Mouse (Mus musculus) lung, postnatal 0 days (tissue): ENCODE measurements at regions not wholly inside any gene's neighbourhood (a gene's known extent, or its start where the extent isn't known, plus 50 kb on each side); places are given as distances from the start of the nearest gene placed in this dataset.

Experiments
- ATAC-seq: fragments of 200-750 bp; cut with Nextera tagmentation; 2 replicates; pipeline ENCODE4 v1.8.0; 2017; ENCODE audit warnings: moderate library complexity
- DNase-seq: peaks from one replicate; pipeline ENCODE4 v3.0.0-alpha.2; 2016; ENCODE audit warnings: low spot score
- H3K27ac ChIP-seq: fragments of 300-500 bp; sonication (generic); 2 replicates; pipeline ENCODE4 v1.5.1; 2014; ENCODE audit warnings: antibody characterized with exemption, mild to moderate bottlenecking, low read length, mixed read lengths
- H3K27me3 ChIP-seq: fragments of 300-500 bp; sonication (generic); replicated peaks from 2 replicates; pipeline ENCODE4 v1.6.1; 2014; ENCODE audit warnings: low read length, mixed read lengths; ENCODE audit not compliant: insufficient read depth
- H3K36me3 ChIP-seq: fragments of 300-500 bp; sonication (generic); 2 replicates; pipeline ENCODE4 v1.6.1; 2014; ENCODE audit warnings: low read length, mixed read lengths; ENCODE audit not compliant: insufficient read depth
- H3K4me1 ChIP-seq: fragments of 300-500 bp; sonication (generic); 2 replicates; pipeline ENCODE4 v1.6.1; 2014; ENCODE audit warnings: antibody characterized with exemption, low read depth, low read length, mixed read lengths; ENCODE audit not compliant: insufficient read depth
- H3K4me2 ChIP-seq: fragments of 300-500 bp; sonication (generic); replicated peaks from 2 replicates; pipeline ENCODE4 v1.6.1; 2014; ENCODE audit warnings: low read depth, mild to moderate bottlenecking, low read length, moderate library complexity, mixed read lengths
- H3K4me3 ChIP-seq: fragments of 300-500 bp; sonication (generic); 2 replicates; pipeline ENCODE4 v1.5.1; 2014; ENCODE audit warnings: low read depth, low read length
- H3K9ac ChIP-seq: fragments of 300-500 bp; sonication (generic); replicated peaks from 2 replicates; pipeline ENCODE4 v1.6.1; 2014; ENCODE audit warnings: low read depth, mild to moderate bottlenecking
- H3K9me3 ChIP-seq: fragments of 300-500 bp; sonication (generic); 2 replicates; pipeline ENCODE4 v1.6.1; 2016; ENCODE audit warnings: low read length, mixed read lengths
- CTCF ChIP-seq: IDR thresholded peaks from 2 replicates; pipeline ENCODE4 v1.5.1; 2016; ENCODE audit warnings: antibody characterized with exemption, mild to moderate bottlenecking
- EP300 ChIP-seq: IDR thresholded peaks from 2 replicates; pipeline ENCODE4 v1.6.1; 2016; ENCODE audit warnings: antibody characterized with exemption, mild to moderate bottlenecking, control low read depth
- WGBS: fragments of 180-500 bp; shearing (Covaris S2); extraction: QIAGEN DNeasy Blood & Tissue Kit; methylation state at CpG from one replicate; pipeline ENCODE4 v1.1.7; 2014; 5-methylcytosine and 5-hydroxymethylcytosine counted together

GRCm38 (mm10) chr7:136531301-136531700 lies 363.1 kb upstream of the Mgmt start:
- Histone ChIP-seq H3K27me3 (no peaks in the 10 kb centered on the region), H3K4me2 (no peak overlapping the region), H3K9me3 (no peaks in the 10 kb centered on the region), H3K36me3 (no peaks in the 10 kb centered on the region), H3K4me3 (no peak overlapping the region), H3K4me1 (no peaks in the 10 kb centered on the region), H3K27ac (no peak overlapping the region), H3K9ac (no peak overlapping the region)
- ATAC-seq (no peak), DNase-seq (no peak)
- TF ChIP-seq CTCF (no peak), EP300 (no peak)
- whole genome bisulfite sequencing = 60% methylated on average over 7 of the region's 7 CpGs

DNA sequence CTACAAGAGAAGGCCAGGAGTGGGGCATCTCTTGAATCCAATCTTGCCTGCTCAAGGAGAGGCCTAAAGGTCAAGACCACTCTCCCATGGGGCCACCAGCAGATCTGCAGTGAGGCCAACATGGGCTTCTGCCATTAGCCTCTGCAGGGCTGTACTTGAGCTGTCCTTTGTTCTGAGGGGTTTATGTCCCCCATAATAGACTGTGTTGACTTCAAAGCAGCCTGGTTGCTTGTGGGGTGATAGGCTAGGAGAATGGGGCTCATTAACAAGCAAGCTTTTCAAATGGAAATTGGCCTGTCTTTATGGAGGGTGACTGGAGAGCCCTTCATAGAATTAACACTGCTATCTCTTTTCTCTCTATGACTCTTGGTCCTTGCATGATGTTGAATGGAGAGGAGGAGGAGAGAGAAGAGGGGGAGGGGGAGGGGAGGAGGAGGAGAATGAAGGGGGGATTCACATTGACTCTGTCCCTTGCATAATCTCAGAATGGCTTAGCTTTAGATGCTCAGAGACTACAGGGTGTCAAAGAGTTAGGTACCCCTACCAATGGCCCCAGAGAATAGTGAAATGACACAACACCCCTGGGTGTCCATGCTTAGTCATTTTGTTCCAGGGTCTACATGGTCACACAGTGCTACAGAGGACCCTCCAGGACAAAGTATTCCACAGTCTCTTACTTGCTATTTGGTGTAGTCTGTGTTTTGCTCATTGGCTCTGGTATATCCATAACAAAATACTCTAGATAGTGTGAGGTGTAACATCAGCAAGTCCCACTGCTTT lies 352.3 kb upstream of the Mgmt start:
- no peaks in the 10 kb centered on the region for H3K27me3 ChIP-seq
- no peak overlapping the region for H3K4me2 ChIP-seq
- no peak overlapping the region for H3K9ac ChIP-seq
- no peak overlapping the region for H3K4me3 ChIP-seq
- no peaks in the 10 kb centered on the region for H3K4me1 ChIP-seq
- TF ChIP-seq CTCF (no peak), EP300 (no peak)
- no peaks in the 10 kb centered on the region for H3K36me3 ChIP-seq
- H3K27ac ChIP-seq = no peak overlapping the region
- DNase-seq (no peak), ATAC-seq (no peak)
- no peaks in the 10 kb centered on the region for H3K9me3 ChIP-seq

DNA sequence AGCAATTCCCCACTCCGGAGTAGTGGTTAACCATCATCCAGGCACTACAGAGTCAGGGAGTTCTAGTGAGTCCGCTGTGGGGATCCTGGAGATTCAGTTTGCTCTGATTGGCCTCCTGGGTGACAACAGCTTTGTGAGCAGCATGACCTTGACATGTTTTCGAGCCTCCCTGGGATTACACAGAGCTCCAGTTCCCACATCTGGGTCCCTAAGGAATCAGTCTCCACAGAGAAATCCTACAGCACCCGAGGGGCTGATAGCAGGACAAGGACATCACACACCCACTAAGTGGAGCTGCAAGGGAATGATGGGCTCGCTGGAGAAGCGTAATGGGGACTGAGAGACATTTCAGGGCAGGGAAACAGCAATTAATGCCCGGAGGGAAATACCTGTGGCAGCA lies 351.5 kb upstream of the Mgmt start:
- DNase-seq (no peak), ATAC-seq (no peak)
- 71% methylated on average over 7 of the region's 7 CpGs for WGBS
- H3K4me3 ChIP-seq = no peak overlapping the region
- no peaks in the 10 kb centered on the region for H3K27me3 ChIP-seq
- no peak overlapping the region for H3K9ac ChIP-seq
- no peaks in the 10 kb centered on the region for H3K9me3 ChIP-seq
- H3K27ac ChIP-seq = no peak overlapping the region
- TF ChIP-seq EP300 (no peak), CTCF (no peak)
- H3K4me2 ChIP-seq = no peak overlapping the region
- no peaks in the 10 kb centered on the region for H3K4me1 ChIP-seq
- H3K36me3 ChIP-seq = no peaks in the 10 kb centered on the region

DNA sequence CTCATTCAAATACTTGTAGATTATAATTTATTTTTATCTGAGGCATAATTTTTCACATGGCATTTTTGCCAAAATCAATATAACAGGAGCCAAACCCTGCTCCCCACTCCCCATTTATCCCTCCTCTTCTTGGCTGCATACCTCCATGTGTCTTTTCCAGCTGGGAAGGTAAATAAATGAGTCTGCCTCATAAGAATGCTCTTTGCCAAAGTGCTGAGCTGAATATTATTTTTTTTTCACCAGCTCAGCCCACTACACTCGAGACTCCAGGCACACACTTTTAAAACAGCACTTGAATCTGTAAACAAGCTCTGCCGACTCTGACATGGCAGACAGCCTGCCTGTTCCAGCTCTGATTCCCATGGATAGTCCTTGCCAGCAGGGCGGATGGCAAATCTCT lies 346.6 kb upstream of the Mgmt start:
- Histone ChIP-seq H3K4me2 (no peak overlapping the region), H3K9ac (no peak overlapping the region), H3K9me3 (no peaks in the 10 kb centered on the region), H3K36me3 (no peaks in the 10 kb centered on the region), H3K4me1 (no peaks in the 10 kb centered on the region), H3K4me3 (no peak overlapping the region), H3K27me3 (no peaks in the 10 kb centered on the region), H3K27ac (no peak overlapping the region)
- TF ChIP-seq CTCF = no peak
- TF ChIP-seq EP300 = no peak
- ATAC-seq = no peak
- WGBS = 16% methylated on average over 3 of the region's 3 CpGs
- DNase-seq = peak; percentile 6

- H3K4me2 ChIP-seq = no peak overlapping the region
- no peaks in the 10 kb centered on the region for H3K27me3 ChIP-seq
- H3K9ac ChIP-seq = no peak overlapping the region
- no peaks in the 10 kb centered on the region for H3K36me3 ChIP-seq
- TF ChIP-seq EP300 (no peak), CTCF (no peak)
- H3K4me1 ChIP-seq = no peaks in the 10 kb centered on the region
- 6% methylated on average over 4 of the region's 4 CpGs for WGBS
- no peak for ATAC-seq
- no peak overlapping the region for H3K4me3 ChIP-seq
- no peak overlapping the region for H3K27ac ChIP-seq
- no peaks in the 10 kb centered on the region for H3K9me3 ChIP-seq
- peak; percentile 19 for DNase-seq
Measured at GRCm38 (mm10) chr7:136556436-136556835, 338.0 kb upstream of the Mgmt start.

- Histone ChIP-seq H3K36me3 (no peaks in the 10 kb centered on the region), H3K4me1 (no peaks in the 10 kb centered on the region), H3K27ac (no peak overlapping the region), H3K4me2 (no peak overlapping the region), H3K9ac (no peak overlapping the region), H3K4me3 (no peak overlapping the region), H3K27me3 (no peaks in the 10 kb centered on the region), H3K9me3 (no peaks in the 10 kb centered on the region)
- TF ChIP-seq EP300 (no peak), CTCF (no peak)
- WGBS = 75% methylated on average over 6 of the region's 6 CpGs
- DNase-seq = no peak
- ATAC-seq = no peak
Measured at GRCm38 (mm10) chr7:136559536-136559935, 334.9 kb upstream of the Mgmt start.

GRCm38 (mm10) chr7:136570911-136571310 lies 323.5 kb upstream of the Mgmt start:
- Histone ChIP-seq H3K27ac (no peak overlapping the region), H3K4me2 (no peak overlapping the region), H3K36me3 (no peaks in the 10 kb centered on the region), H3K4me3 (no peak overlapping the region), H3K27me3 (no peaks in the 10 kb centered on the region), H3K9ac (no peak overlapping the region), H3K9me3 (no peaks in the 10 kb centered on the region), H3K4me1 (no peaks in the 10 kb centered on the region)
- no peak for DNase-seq
- no peak for ATAC-seq
- no peak for TF ChIP-seq EP300
- WGBS = 35% methylated on average over 7 of the region's 7 CpGs
